Mouse (Mus musculus) midbrain, embryonic 10.5 days (tissue): ENCODE results near the gene Bad. TPM values are rescaled to one million over a fixed set of nuclear protein-coding genes. Genes with fewer than 3 reads are reported as not detected.

Source experiments
- DNase-seq: peaks from one replicate; pipeline ENCODE4 v3.0.0-alpha.2; 2017; ENCODE audit warnings: low spot score
- H3K27ac ChIP-seq: fragments of 300-500 bp; sonication (generic); replicated peaks from 2 replicates; pipeline ENCODE4 v1.5.1; 2016; ENCODE audit warnings: mild to moderate bottlenecking
- H3K27me3 ChIP-seq: fragments of 300-500 bp; sonication (generic); 2 replicates; pipeline ENCODE4 v1.6.1; 2016; ENCODE audit warnings: low read depth, mild to moderate bottlenecking; ENCODE audit not compliant: poor library complexity, severe bottlenecking
- H3K36me3 ChIP-seq: fragments of 300-500 bp; sonication (generic); 2 replicates; pipeline ENCODE4 v1.6.1; 2016; ENCODE audit warnings: mild to moderate bottlenecking, moderate library complexity
- H3K4me1 ChIP-seq: fragments of 300-500 bp; sonication (generic); 2 replicates; pipeline ENCODE4 v1.6.1; 2016
- H3K4me3 ChIP-seq: fragments of 300-500 bp; sonication (generic); 2 replicates; pipeline ENCODE4 v1.5.1; 2016; ENCODE audit warnings: mild to moderate bottlenecking, moderate library complexity
- H3K9me3 ChIP-seq: fragments of 300-500 bp; sonication (generic); replicated peaks from 2 replicates; pipeline ENCODE4 v1.6.1; 2016; ENCODE audit warnings: mild to moderate bottlenecking
- WGBS: fragments of 180-500 bp; shearing (Covaris S2); methylation state at CpG from one replicate; pipeline ENCODE4 v1.1.7; 2016; 5-methylcytosine and 5-hydroxymethylcytosine counted together
- polyA plus RNA-seq: library from polyadenylated mRNA; unstranded; fragments of >200 nt; fragmentation: Nextera tagmentation; extraction: Ambion mirVana; gene quantifications from 2 replicates; pipeline ENCODE4 v1.2.1, GENCODE M21; 2016

Bad gene
- polyA plus RNA-seq, 1 experiment from 2014 or later = 69.8 TPM

DNA sequence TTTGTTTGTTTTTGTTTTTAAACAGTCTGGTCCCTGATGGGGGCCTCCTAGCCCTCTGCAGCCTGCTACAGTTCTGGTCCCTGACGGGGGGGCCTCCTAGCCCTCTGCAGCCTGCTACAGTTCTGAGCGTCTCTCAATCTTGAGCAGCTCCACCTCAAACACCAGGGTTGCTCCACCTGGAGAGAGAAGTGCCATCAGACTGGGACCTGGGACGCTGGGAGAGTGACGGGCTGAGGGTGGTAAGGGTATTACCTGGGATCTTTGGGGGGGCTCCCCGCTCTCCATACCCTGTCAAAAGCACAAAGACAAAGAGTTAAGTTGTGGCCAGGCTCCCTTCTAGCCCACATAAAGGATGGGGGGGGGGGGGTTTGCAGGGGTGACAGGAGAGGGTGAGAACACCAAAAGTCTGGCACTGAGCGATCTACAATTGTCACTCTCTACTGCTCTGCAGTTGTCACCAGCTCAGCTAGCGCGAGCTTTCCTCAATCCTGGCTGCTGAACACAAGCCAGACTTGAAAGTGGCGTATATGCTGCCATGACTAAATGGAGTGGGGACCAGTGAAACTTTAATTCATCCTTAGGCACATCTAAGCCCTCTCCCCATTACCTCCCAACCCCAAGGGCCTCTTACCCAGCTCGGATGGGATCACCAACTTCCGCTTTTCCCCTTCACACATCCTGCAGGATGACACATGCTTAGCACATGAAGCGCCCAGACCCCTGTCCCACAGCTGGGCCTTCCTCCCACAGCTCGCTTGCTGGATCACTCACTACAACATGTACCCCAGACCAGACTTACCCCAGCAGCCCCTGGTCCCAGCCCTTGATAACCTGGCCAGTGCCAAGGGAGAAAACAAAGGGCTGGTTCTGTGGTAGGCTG lies 36.3 kb downstream of the Bad start:
- Histone ChIP-seq H3K4me3 (peak overlapping the region; percentile 66), H3K4me1 (peaks cover 66% of the 10 kb centered on the region), H3K27me3 (no peaks in the 10 kb centered on the region), H3K27ac (peak overlapping the region; percentile 97), H3K9me3 (no peaks in the 10 kb centered on the region), H3K36me3 (peaks cover 40% of the 10 kb centered on the region)
- 88% methylated on average over 13 of the region's 13 CpGs for WGBS
- DNase-seq = no peak

DNA sequence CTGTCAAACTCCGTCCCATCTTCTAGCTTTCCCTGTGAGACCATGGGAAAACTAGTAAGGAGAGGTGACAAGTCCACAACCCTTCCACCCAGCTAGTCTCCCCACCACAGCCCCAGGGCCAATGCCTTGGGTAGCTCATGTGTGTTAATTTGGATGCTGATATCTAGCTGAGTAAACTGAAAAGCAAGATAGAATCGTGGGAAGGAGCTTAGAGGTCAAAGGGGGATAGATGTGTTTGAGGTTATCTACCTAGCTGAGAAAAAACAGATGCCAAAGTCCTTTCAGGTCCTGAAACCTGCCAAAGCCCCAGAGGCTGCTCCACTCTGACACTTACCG lies 36.9 kb downstream of the Bad start:
- Histone ChIP-seq H3K4me3 (peak overlapping the region; percentile 66), H3K27me3 (no peaks in the 10 kb centered on the region), H3K36me3 (peaks cover 45% of the 10 kb centered on the region), H3K4me1 (peaks cover 63% of the 10 kb centered on the region), H3K9me3 (no peaks in the 10 kb centered on the region), H3K27ac (peak overlapping the region; percentile 97)
- no peak for DNase-seq
- 64% methylated on average over 3 of the region's 3 CpGs for WGBS

DNA sequence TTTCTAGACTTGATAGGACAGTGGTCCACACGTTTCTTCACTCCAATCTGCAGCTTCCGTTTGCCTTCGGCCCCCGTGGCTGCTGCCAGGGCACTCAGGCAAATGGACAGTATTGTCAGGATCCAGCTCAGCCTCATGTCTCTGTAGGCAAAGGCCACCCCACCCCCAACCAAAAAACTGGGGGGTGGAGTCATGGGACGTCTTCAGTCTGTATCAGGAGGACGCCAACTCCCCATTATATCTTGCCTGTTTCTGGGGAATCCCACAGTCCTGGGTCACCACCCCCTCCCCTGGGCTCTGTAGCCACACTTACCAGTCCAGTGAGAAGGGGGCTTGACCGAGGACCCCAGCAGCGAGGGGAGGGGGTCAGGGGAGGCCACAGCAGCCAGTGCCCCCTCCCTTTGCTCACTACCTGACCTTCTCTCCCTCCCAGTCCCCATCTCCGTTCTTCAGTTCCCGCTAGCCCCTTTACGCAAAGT lies 37.4 kb downstream of the Bad start:
- peak overlapping the region; percentile 97 for H3K27ac ChIP-seq
- no peaks in the 10 kb centered on the region for H3K27me3 ChIP-seq
- WGBS = 15% methylated on average over 11 of the region's 11 CpGs
- H3K36me3 ChIP-seq = peaks cover 49% of the 10 kb centered on the region
- H3K4me1 ChIP-seq = peaks cover 59% of the 10 kb centered on the region
- H3K9me3 ChIP-seq = no peaks in the 10 kb centered on the region
- DNase-seq = peak; percentile 30
- peak overlapping the region; percentile 66 for H3K4me3 ChIP-seq

DNA sequence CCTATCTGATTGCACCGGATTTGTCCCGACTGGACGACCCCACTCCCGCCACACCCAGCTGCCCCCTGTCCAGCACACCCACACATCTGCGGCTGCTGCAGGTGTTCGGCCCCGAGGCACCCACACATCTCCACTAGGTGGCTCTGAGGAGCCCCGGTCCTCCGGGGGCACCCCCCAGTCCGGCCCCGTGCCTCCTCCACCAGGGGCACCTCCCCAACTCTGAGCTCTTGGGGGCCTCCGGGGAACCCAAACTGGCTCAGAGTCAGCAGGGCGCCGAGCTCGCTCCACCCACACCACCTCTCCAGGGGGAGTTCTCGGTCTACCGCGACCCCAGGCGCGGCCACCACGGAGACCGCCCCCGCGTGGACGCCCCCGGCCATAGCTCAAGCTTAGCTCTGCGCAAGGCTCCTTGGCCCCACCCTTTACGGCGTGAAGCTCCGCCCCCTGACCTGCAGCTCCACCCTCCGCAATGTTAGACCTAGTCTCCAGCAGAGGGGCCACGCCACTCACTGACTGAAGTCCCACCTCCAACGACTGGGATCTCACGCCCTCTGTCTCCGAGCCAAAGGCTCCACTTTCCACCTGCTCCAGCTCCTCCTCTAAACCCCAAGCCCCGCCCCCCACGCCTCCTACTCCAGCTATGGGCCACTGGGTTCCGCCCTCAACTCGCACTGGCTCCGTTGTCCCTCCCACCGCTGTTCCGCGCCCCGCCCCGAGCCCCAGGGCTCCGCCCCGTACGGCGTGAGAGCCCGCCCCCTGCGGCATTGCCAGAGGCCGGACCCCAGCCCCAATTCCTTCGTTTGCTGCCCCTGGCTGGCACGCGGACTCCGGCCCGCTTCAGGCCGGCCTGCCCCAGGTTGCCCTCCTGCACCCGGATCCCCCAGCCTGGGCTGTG lies 38.1 kb downstream of the Bad start:
- Histone ChIP-seq H3K27ac (peak overlapping the region; percentile 97), H3K4me3 (peak overlapping the region; percentile 66), H3K27me3 (no peaks in the 10 kb centered on the region), H3K9me3 (no peaks in the 10 kb centered on the region), H3K4me1 (peaks cover 55% of the 10 kb centered on the region), H3K36me3 (peaks cover 55% of the 10 kb centered on the region)
- peak; percentile 100 for DNase-seq
- WGBS = under 1% methylated on average over 59 of the region's 59 CpGs

DNA sequence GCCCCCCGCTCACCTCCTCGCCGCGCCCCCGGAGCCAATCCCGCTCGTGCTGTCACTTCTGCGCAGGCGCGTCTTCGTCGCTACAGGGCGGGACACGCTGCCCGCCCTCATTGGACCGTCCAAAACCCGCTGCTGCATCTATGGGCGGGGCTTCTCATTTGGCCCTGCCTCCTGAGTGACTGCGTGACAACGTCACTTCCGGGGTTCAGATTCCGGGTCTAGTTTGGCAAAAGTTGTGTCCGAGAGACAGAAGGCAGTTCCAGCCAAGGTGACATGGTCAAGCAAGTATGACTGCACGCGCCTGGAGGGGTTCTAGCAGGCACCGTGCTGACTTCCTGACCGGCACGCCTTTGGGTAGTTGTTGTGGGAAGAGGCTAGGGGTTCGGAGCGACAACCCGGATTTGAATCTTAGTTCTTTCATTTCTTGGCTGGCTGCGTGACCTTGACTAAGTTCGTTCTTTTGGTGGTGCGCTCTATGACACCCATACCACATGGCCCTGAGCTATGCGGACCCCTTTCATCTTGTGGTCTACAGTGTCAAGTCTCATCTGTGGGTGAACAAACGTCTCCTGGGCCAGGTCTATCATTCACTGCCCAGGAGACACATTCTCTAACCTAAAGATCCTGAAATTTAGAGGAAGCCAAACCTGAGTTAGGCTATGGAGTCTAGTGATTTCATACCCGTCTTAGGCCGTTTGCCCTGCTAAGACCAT lies 38.9 kb downstream of the Bad start, which contains the start of gene Fkbp2:
Gene Fkbp2, minus strand, starts transcription at position 121 of the 713 bp plus-strand sequence.
- Histone ChIP-seq H3K27ac (peak within 1 kb of the TSS; percentile 97), H3K27me3 (no peaks in the 10 kb centered on the region), H3K9me3 (no peaks in the 10 kb centered on the region), H3K4me3 (peak within 1 kb of the TSS; percentile 66), H3K36me3 (peaks cover 63% of the 10 kb centered on the region), H3K4me1 (peaks cover 59% of the 10 kb centered on the region)
- WGBS = 2% methylated on average over 38 of the region's 38 CpGs
- DNase-seq = peak; percentile 99

DNA sequence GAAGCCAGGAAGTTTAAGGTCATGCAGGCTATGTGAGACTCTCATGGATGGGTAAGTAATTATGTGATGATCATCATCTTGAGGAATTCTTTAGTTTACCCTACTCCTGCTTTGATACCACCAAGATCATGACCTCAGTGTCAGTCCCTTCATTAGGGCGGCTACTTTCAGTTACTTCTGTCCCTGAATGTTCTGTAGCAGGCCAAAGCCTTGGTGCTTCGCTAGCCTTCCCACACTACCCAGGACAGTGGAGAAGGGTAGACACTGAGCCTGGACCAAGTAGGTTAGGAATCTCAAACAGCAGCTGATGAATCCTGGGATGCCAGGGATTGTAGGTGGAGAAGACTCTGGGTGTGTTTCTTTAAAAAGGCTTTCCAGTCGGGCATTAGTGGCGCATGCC lies 39.8 kb downstream of the Bad start:
- 92% methylated on average over 4 of the region's 4 CpGs for WGBS
- H3K4me1 ChIP-seq = peaks cover 58% of the 10 kb centered on the region
- peak overlapping the region; percentile 66 for H3K4me3 ChIP-seq
- no peaks in the 10 kb centered on the region for H3K27me3 ChIP-seq
- no peaks in the 10 kb centered on the region for H3K9me3 ChIP-seq
- no peak for DNase-seq
- H3K27ac ChIP-seq = no peak overlapping the region
- H3K36me3 ChIP-seq = peaks cover 64% of the 10 kb centered on the region

DNA sequence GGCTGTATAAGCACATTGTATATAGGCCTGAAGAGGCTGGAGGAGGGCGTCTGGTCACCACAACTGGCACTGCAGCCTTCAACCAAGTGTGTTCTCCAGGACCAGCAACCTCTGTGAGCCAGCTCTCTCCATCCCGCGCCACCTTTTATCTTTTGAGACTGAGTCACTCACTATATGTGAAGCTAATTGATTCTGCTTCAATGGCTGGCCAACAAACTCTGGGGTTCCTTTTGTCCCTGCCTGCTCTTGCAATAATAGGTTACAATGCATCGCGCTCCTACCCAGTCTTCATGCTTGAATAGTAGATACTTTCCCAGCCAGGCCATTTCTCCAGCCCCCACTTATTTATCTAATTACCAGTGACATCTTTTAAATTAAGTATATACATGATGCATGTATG lies 42.0 kb downstream of the Bad start:
- Histone ChIP-seq H3K36me3 (peaks cover 42% of the 10 kb centered on the region), H3K4me1 (peaks cover 57% of the 10 kb centered on the region), H3K9me3 (no peaks in the 10 kb centered on the region), H3K27me3 (no peaks in the 10 kb centered on the region), H3K4me3 (no peak overlapping the region), H3K27ac (no peak overlapping the region)
- no peak for DNase-seq
- 67% methylated on average over 5 of the region's 5 CpGs for WGBS

DNA sequence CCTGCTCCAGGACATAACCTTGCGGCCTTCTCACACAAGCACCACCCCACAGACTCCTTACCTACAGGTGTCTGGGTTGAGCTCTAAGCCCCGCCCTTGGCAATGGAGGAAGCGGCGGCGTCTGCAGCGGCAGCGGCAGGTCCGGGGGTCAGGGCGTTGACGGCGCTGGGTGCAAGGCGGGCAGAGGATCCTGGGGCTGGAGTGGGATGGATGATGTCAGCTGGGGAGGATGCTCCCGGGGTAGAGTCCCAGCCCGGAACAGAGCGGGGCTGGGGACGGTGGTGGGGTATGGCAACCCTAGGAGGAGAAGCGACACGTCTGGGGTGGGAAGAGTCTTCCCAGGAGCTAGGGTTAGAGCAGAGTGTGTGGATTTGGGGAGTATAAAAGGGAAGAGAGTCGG lies 43.6 kb downstream of the Bad start:
- peaks cover 44% of the 10 kb centered on the region for H3K36me3 ChIP-seq
- H3K27ac ChIP-seq = 0 out of 2 replicates have a peak overlapping the region, but pooled peaks have one; percentile 23
- H3K27me3 ChIP-seq = no peaks in the 10 kb centered on the region
- no peaks in the 10 kb centered on the region for H3K9me3 ChIP-seq
- peaks cover 42% of the 10 kb centered on the region for H3K4me1 ChIP-seq
- H3K4me3 ChIP-seq = peak overlapping the region; percentile 20; the same call in 1 of the 2 replicates
- DNase-seq = no peak
- 90% methylated on average over 19 of the region's 19 CpGs for WGBS

DNA sequence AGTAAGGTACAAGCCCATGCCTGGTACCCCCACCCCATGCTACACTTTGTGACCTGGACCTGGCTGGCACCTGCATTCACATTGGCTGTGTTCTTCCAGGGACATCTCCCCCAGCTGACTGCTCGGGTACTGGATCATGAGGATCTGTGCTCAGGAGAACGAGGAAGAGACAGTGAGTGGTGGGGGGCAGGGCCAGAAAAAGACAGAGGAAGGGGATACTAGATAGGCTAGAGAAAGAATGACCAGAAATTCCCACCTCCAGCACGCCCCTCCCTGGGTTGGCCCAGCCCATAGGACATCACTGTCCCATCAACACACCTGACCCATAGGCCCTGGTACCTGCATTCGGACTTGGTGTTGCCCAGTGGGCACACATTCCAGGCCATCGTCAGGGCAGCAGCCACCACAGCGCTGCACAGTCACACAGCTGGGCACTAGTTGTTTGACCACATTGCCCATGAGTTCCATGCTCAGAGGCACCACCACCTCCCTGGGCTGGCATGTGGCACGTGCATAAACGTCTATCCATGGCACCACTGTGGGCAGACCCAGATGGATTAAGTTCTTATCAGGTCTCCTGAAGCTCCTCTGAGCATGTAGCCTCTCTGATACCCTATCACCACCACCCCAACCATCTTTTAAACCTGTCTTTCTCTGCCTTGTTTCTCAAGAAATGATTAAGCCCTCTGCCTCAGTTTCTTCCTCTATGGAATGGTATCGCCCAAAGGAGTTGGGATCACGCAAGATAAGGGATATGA lies 44.5 kb downstream of the Bad start:
- Histone ChIP-seq H3K4me1 (peaks cover 39% of the 10 kb centered on the region), H3K9me3 (no peaks in the 10 kb centered on the region), H3K27ac (0 out of 2 replicates have a peak overlapping the region, but pooled peaks have one; percentile 46), H3K36me3 (peaks cover 44% of the 10 kb centered on the region), H3K4me3 (peak overlapping the region; percentile 94), H3K27me3 (no peaks in the 10 kb centered on the region)
- whole genome bisulfite sequencing = 79% methylated on average over 10 of the region's 10 CpGs
- no peak for DNase-seq

DNA sequence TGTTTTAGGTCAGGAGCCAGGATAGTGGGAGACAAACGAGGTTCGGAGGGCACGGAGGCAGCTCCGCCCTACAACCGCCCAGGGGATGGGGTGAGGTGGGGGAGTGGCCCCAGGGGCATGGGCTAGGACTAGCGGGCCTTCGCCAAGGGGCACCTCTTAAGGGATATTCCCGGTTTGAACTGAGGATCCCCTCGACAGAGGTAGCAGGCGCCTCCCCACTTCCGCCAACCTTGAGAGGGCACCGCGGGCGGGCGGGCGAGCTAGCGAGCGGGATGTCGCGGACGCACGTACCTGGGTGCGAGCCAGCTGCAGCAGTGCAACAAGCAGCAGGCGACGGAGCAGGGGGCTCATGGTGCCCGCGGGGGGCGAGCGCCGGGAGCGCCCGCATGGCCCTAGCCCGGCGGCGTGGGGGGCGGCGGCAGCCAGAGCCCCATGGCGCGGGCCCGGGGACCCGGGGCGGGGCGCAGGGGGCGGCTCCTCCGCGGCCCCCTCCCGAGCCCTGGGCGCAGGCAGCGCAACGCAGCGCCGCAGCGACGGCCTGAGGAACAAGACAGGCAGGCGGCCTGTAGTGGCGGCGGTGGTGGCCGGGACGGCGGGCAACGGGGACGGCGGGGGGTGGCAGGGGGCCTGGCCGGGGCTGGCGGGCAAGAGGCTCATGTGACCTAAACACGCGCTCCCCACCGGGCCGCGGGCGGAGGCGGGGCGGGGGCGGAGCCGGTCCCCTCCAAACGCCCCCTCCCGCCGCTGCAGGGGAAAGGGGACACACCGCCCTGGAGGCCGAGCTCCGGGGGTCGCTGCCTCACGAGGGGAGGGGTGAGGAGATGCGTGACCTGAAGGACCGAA lies 45.6 kb downstream of the Bad start, which contains the start of gene Vegfb:
Gene Vegfb, minus strand, starts transcription at position 591 of the 843 bp plus-strand sequence.
- peak within 1 kb of the TSS; percentile 97 for H3K27ac ChIP-seq
- DNase-seq = peak; percentile 75
- peak within 1 kb of the TSS; percentile 94 for H3K4me3 ChIP-seq
- H3K9me3 ChIP-seq = no peaks in the 10 kb centered on the region
- WGBS = under 1% methylated on average over 82 of the region's 85 CpGs
- peaks cover 37% of the 10 kb centered on the region for H3K36me3 ChIP-seq
- no peaks in the 10 kb centered on the region for H3K27me3 ChIP-seq
- peaks cover 43% of the 10 kb centered on the region for H3K4me1 ChIP-seq

DNA sequence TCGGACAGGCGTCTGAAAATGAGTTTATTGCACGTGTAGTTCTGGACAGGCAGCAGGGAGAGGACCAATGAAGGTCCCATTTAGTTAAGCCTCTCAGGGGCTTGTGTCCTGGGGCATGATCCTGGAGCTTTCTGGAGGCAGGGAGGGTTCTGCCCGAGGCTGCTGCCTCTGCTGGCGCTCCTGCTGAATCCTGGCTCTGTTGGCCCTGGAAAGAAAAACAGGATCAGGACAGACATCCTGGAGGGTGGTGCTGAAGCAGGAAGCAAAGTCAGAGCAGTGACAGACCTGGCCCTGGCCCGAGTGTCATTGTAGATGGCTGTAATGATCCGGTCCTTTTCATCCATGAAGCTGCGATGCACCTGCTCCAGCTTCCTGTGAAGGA lies 46.2 kb downstream of the Bad start:
- Histone ChIP-seq H3K4me1 (peaks cover 47% of the 10 kb centered on the region), H3K27me3 (no peaks in the 10 kb centered on the region), H3K27ac (peak overlapping the region; percentile 97), H3K36me3 (peaks cover 31% of the 10 kb centered on the region), H3K4me3 (peak overlapping the region; percentile 94), H3K9me3 (no peaks in the 10 kb centered on the region)
- DNase-seq = no peak
- 5% methylated on average over 8 of the region's 8 CpGs for WGBS
